In genomic region chr11:75649155-75649561, GRCm38 (mm10) we compare ENCODE assay signal across 11 mouse cellular contexts. TPM values are rescaled to one million over a fixed set of nuclear protein-coding genes. Genes with fewer than 3 reads are reported as not detected.
DNase-seq lines count a peak whose midpoint lies in the region; ATAC-seq and TF ChIP-seq lines count a peak whose summit lies in the region.
"Had no signal": no experiment of that assay in that cellular context is flagged by ENCODE, and none has a peak within 500 bp of the region (broad histone marks: within the 10 kb centered on the region; RNA-seq: fewer than 3 reads in every experiment).

No protein-coding gene starts in this region.

- H3K4me3 ChIP-seq in hindbrain, embryonic 11.5 days (ENCODE audit: low read depth, low read length) = no peak overlapping the region
- no peak overlapping the region for H3K4me3 ChIP-seq in hindbrain, embryonic 12.5 days
- no peak overlapping the region for H3K4me3 ChIP-seq in heart, embryonic 11.5 days (ENCODE audit: low read depth, low read length)
- H3K4me3 ChIP-seq in kidney, postnatal 0 days (replicated peaks; ENCODE audit: low read depth, low read length) = no peak overlapping the region

- H3K9me3 ChIP-seq in hindbrain, embryonic 11.5 days (ENCODE audit: control insufficient read depth, low read length) = no peaks in the 10 kb centered on the region
- H3K9me3 ChIP-seq in hindbrain, embryonic 12.5 days (replicated peaks) = no peaks in the 10 kb centered on the region
- no peaks in the 10 kb centered on the region for H3K9me3 ChIP-seq in heart, embryonic 11.5 days (replicated peaks; ENCODE audit: control insufficient read depth, low read length)
- H3K9me3 ChIP-seq in kidney, postnatal 0 days (replicated peaks; ENCODE audit: low read length) = no peaks in the 10 kb centered on the region

- no peak for ATAC-seq in hindbrain, embryonic 11.5 days (ENCODE audit: low FRiP score)
- ATAC-seq in hindbrain, embryonic 12.5 days (ENCODE audit: low FRiP score) = no peak
- ATAC-seq in heart, embryonic 11.5 days (replicated peaks; ENCODE audit: insufficient number of reproducible peaks, low FRiP score, low TSS enrichment) = 0 out of 2 replicates have a peak, but pooled peaks have one; percentile 6
- ATAC-seq in kidney, postnatal 0 days (replicated peaks; ENCODE audit: low FRiP score, low read depth) = no peak
- ATAC-seq in CD4-positive, CD25-positive, alpha-beta regulatory T cell, adult 4 months = no peak

- no peak for DNase-seq in hindbrain, embryonic 11.5 days (ENCODE audit: low spot score)
- peak; percentile 68 for DNase-seq in kidney, postnatal 0 days (ENCODE audit: low spot score)
- DNase-seq in lung, postnatal 14 days = peak; percentile 52
- DNase-seq in left cerebral cortex, adult 8-10 months (ENCODE audit: low spot score in 2 of 2) = no peak
- no peak for DNase-seq in left cerebral cortex, adult 9 months (ENCODE audit: low spot score in 2 of 2)
- DNase-seq: gastrocnemius, postnatal 36 days; midbrain, embryonic 14.5 days had no signal

- H3K9ac ChIP-seq in hindbrain, embryonic 11.5 days (ENCODE audit: low read depth, low read length) = no peak overlapping the region
- H3K9ac ChIP-seq in hindbrain, embryonic 12.5 days = no peak overlapping the region
- H3K9ac ChIP-seq in heart, embryonic 11.5 days (ENCODE audit: low read depth, low read length) = peak overlapping the region; percentile 28; the same call in 1 of the 2 replicates
- H3K9ac ChIP-seq in kidney, postnatal 0 days (ENCODE audit: low read depth, low read length) = no peak overlapping the region

- H3K27ac ChIP-seq in hindbrain, embryonic 11.5 days (ENCODE audit: low read depth, low read length) = 0 out of 2 replicates have a peak overlapping the region, but pooled peaks have one; percentile 9
- H3K27ac ChIP-seq in hindbrain, embryonic 12.5 days = no peak overlapping the region
- peak overlapping the region; percentile 82 for H3K27ac ChIP-seq in heart, embryonic 11.5 days (ENCODE audit: low read depth, low read length)
- H3K27ac ChIP-seq in kidney, postnatal 0 days = peak overlapping the region; percentile 51

- peaks cover 5% of the 10 kb centered on the region; the same call in 1 of the 2 replicates for H3K4me1 ChIP-seq in hindbrain, embryonic 11.5 days (replicated peaks; ENCODE audit: control insufficient read depth, insufficient read depth, low read length)
- peaks cover 23% of the 10 kb centered on the region for H3K4me1 ChIP-seq in hindbrain, embryonic 12.5 days
- peaks cover 37% of the 10 kb centered on the region for H3K4me1 ChIP-seq in heart, embryonic 11.5 days (ENCODE audit: control insufficient read depth, insufficient read depth, low read length)
- peaks cover 7% of the 10 kb centered on the region; the same call in 1 of the 2 replicates for H3K4me1 ChIP-seq in kidney, postnatal 0 days (replicated peaks; ENCODE audit: insufficient read depth, low read length)

- no peak overlapping the region for H3K4me2 ChIP-seq in hindbrain, embryonic 11.5 days (replicated peaks; ENCODE audit: low read depth, low read length)
- no peak overlapping the region for H3K4me2 ChIP-seq in hindbrain, embryonic 12.5 days (replicated peaks)
- H3K4me2 ChIP-seq in heart, embryonic 11.5 days = peak overlapping the region; percentile 16; the same call in 1 of the 2 replicates
- no peak overlapping the region for H3K4me2 ChIP-seq in kidney, postnatal 0 days (ENCODE audit: low read length)

- peaks cover 16% of the 10 kb centered on the region for H3K27me3 ChIP-seq in hindbrain, embryonic 11.5 days (ENCODE audit: control insufficient read depth, insufficient read depth, low read length)
- peaks cover 21% of the 10 kb centered on the region for H3K27me3 ChIP-seq in hindbrain, embryonic 12.5 days
- no peaks in the 10 kb centered on the region for H3K27me3 ChIP-seq in heart, embryonic 11.5 days (ENCODE audit: control insufficient read depth, insufficient read depth, low read length)
- H3K27me3 ChIP-seq in kidney, postnatal 0 days (ENCODE audit: insufficient read depth, low read length) = no peaks in the 10 kb centered on the region
- H3K27me3 ChIP-seq: CH12.LX had no signal

- 87% methylated on average over 4 of the region's 4 CpGs for WGBS in hindbrain, embryonic 11.5 days
- 88% methylated on average over 4 of the region's 4 CpGs for WGBS in hindbrain, embryonic 12.5 days
- 42% methylated on average over 4 of the region's 4 CpGs for WGBS in heart, embryonic 11.5 days (ENCODE audit: insufficient replicate concordance)
- WGBS in kidney, postnatal 0 days = 72% methylated on average over 4 of the region's 4 CpGs

- no peaks in the 10 kb centered on the region for H3K36me3 ChIP-seq in hindbrain, embryonic 11.5 days (ENCODE audit: control insufficient read depth, insufficient read depth, low read length)
- peaks cover 3% of the 10 kb centered on the region; the same call in 1 of the 2 replicates for H3K36me3 ChIP-seq in hindbrain, embryonic 12.5 days
- H3K36me3 ChIP-seq in heart, embryonic 11.5 days (ENCODE audit: control insufficient read depth, insufficient read depth, low read length) = no peaks in the 10 kb centered on the region; the same call in 1 of the 2 replicates
- peaks cover 12% of the 10 kb centered on the region; the same call in 1 of the 2 replicates for H3K36me3 ChIP-seq in kidney, postnatal 0 days (ENCODE audit: insufficient read depth, low read length)

- TF ChIP-seq CTCF in kidney, postnatal 0 days (IDR thresholded peaks at IDR 0.05; ENCODE audit: low read depth) = no peak

RNA-seq across cellular contexts. Expression of gene Myo1c, which starts 1.1 kb away (rescaled TPM):
- polyA plus RNA-seq in hindbrain, embryonic 11.5 days (2014; fragmentation: Nextera tagmentation; extraction: Ambion mirVana) = 9.9 and 10.4 TPM in 2 replicates
- polyA plus RNA-seq in hindbrain, embryonic 12.5 days (2016; fragmentation: Nextera tagmentation; extraction: Ambion mirVana) = 18.7 and 19.3 TPM in 2 replicates
- 33.0 and 54.5 TPM in 2 replicates for polyA plus RNA-seq in heart, embryonic 11.5 days (2014; fragmentation: Nextera tagmentation; extraction: Ambion mirVana)
- 55.3 and 60.8 TPM in 2 replicates for polyA plus RNA-seq in kidney, postnatal 0 days (2015; fragmentation: Nextera tagmentation; extraction: Ambion mirVana)
- total RNA-seq in left cerebral cortex, adult 8-10 months (2022) = 10 to 100 TPM; 18.2 to 27.0 (median 21.2) TPM
- polyA plus RNA-seq in CD4-positive, CD25-positive, alpha-beta regulatory T cell, adult 4 months (2017; shearing (Covaris generic)) = 10 to 100 TPM; 16.2 to 30.4 TPM

RNA-seq across cellular contexts. Expression of gene Inpp5k, which starts 18.4 kb away (rescaled TPM):
- polyA plus RNA-seq in hindbrain, embryonic 11.5 days (2014; fragmentation: Nextera tagmentation; extraction: Ambion mirVana) = 26.5 and 28.8 TPM in 2 replicates
- 28.7 and 30.3 TPM in 2 replicates for polyA plus RNA-seq in hindbrain, embryonic 12.5 days (2016; fragmentation: Nextera tagmentation; extraction: Ambion mirVana)
- polyA plus RNA-seq in heart, embryonic 11.5 days (2014; fragmentation: Nextera tagmentation; extraction: Ambion mirVana) = 19.7 and 21.0 TPM in 2 replicates
- 35.9 and 38.6 TPM in 2 replicates for polyA plus RNA-seq in kidney, postnatal 0 days (2015; fragmentation: Nextera tagmentation; extraction: Ambion mirVana)
- total RNA-seq in left cerebral cortex, adult 8-10 months (2022) = 10 to 100 TPM; 41.3 to 43.5 (median 42.5) TPM
- polyA plus RNA-seq in CD4-positive, CD25-positive, alpha-beta regulatory T cell, adult 4 months (2017; shearing (Covaris generic)) = 100 to 1,000 TPM; 123 to 160 TPM

RNA-seq across cellular contexts. Expression of gene Crk, which starts 29.9 kb away (rescaled TPM):
- polyA plus RNA-seq in hindbrain, embryonic 11.5 days (2014; fragmentation: Nextera tagmentation; extraction: Ambion mirVana) = 113 and 127 TPM in 2 replicates
- polyA plus RNA-seq in hindbrain, embryonic 12.5 days (2016; fragmentation: Nextera tagmentation; extraction: Ambion mirVana) = 136 and 138 TPM in 2 replicates
- 90.3 and 97.4 TPM in 2 replicates for polyA plus RNA-seq in heart, embryonic 11.5 days (2014; fragmentation: Nextera tagmentation; extraction: Ambion mirVana)
- polyA plus RNA-seq in kidney, postnatal 0 days (2015; fragmentation: Nextera tagmentation; extraction: Ambion mirVana) = 106 and 112 TPM in 2 replicates
- total RNA-seq in left cerebral cortex, adult 8-10 months (2022) = 100 to 1,000 TPM; 108 to 117 (median 112) TPM
- polyA plus RNA-seq in CD4-positive, CD25-positive, alpha-beta regulatory T cell, adult 4 months (2017; shearing (Covaris generic)) = 10 to 100 TPM; 10.4 to 15.3 TPM

Comparison
In these comparisons a context has a peak if more than half of its experiments do, and no peak if none do; other contexts are left out.
1. DNase-seq: peak in kidney, postnatal 0 days (single experiment) and lung, postnatal 14 days (single experiment); none in hindbrain, embryonic 11.5 days (single experiment), left cerebral cortex, adult 8-10 months (0 of 2) and left cerebral cortex, adult 9 months (0 of 2).